Mouse (Mus musculus): ENCODE measurements at regions not wholly inside any gene's neighbourhood (a gene's known extent, or its start where the extent isn't known, plus 50 kb on each side); places are given as distances from the start of the nearest gene placed in this dataset.

GRCm38 (mm10) chr8:87131716-87132115, 246.7 kb upstream of the N4bp1 start:
- no peak overlapping the region for H3K27ac ChIP-seq (ENCODE audit: insufficient read depth, low read depth, low read length)
- 83% methylated on average over 3 of the region's 3 CpGs for WGBS
- no peaks in the 10 kb centered on the region for H3K27me3 ChIP-seq (replicated peaks; ENCODE audit: control insufficient read depth, insufficient read depth, low read length)
- TF ChIP-seq CTCF (conservative IDR thresholded peaks at IDR 0.05; ENCODE audit: insufficient read depth, insufficient read length, low read depth, low read length) (no peak), POLR2A (IDR thresholded peaks at IDR 0.05; ENCODE audit: low read depth, low read length) (no peak)
- DNase-seq, result no peak
- H3K4me3 ChIP-seq (ENCODE audit: insufficient read depth, low read depth, low read length), result no peak overlapping the region
- no peaks in the 10 kb centered on the region for H3K36me3 ChIP-seq (ENCODE audit: control insufficient read depth, insufficient read depth, low read length)
- no peaks in the 10 kb centered on the region for H3K4me1 ChIP-seq (ENCODE audit: control insufficient read depth, insufficient read depth, low read length)

GRCm38 (mm10) chr8:87130691-87131090, 245.6 kb upstream of the N4bp1 start:
- Histone ChIP-seq H3K4me1 (ENCODE audit: control insufficient read depth, insufficient read depth, low read length) (no peaks in the 10 kb centered on the region), H3K27ac (ENCODE audit: insufficient read depth, low read depth, low read length) (peak overlapping the region; percentile 4; the same call in 1 of the 2 replicates), H3K27me3 (replicated peaks; ENCODE audit: control insufficient read depth, insufficient read depth, low read length) (no peaks in the 10 kb centered on the region), H3K36me3 (ENCODE audit: control insufficient read depth, insufficient read depth, low read length) (no peaks in the 10 kb centered on the region), H3K4me3 (ENCODE audit: insufficient read depth, low read depth, low read length) (no peak overlapping the region)
- WGBS, result 45% methylated on average over 3 of the region's 3 CpGs
- peak; percentile 74 for DNase-seq
- no peak for TF ChIP-seq CTCF (conservative IDR thresholded peaks at IDR 0.05; ENCODE audit: insufficient read depth, insufficient read length, low read depth, low read length)
- no peak for TF ChIP-seq POLR2A (IDR thresholded peaks at IDR 0.05; ENCODE audit: low read depth, low read length)

GRCm38 (mm10) chr8:87128593-87128992, 243.5 kb upstream of the N4bp1 start:
- H3K4me1 ChIP-seq (ENCODE audit: control insufficient read depth, insufficient read depth, low read length), result no peaks in the 10 kb centered on the region
- H3K36me3 ChIP-seq (ENCODE audit: control insufficient read depth, insufficient read depth, low read length), result no peaks in the 10 kb centered on the region
- no peak overlapping the region for H3K27ac ChIP-seq (ENCODE audit: insufficient read depth, low read depth, low read length)
- no peak for TF ChIP-seq CTCF (conservative IDR thresholded peaks at IDR 0.05; ENCODE audit: insufficient read depth, insufficient read length, low read depth, low read length)
- TF ChIP-seq POLR2A (IDR thresholded peaks at IDR 0.05; ENCODE audit: low read depth, low read length), result no peak
- H3K4me3 ChIP-seq (ENCODE audit: insufficient read depth, low read depth, low read length), result no peak overlapping the region
- 80% methylated on average over 4 of the region's 4 CpGs for WGBS
- no peak for DNase-seq
- no peaks in the 10 kb centered on the region for H3K27me3 ChIP-seq (replicated peaks; ENCODE audit: control insufficient read depth, insufficient read depth, low read length)

GRCm38 (mm10) chr8:87116190-87116765, 231.2 kb upstream of the N4bp1 start:
- H3K27me3 ChIP-seq (replicated peaks; ENCODE audit: control insufficient read depth, insufficient read depth, low read length), result no peaks in the 10 kb centered on the region
- DNase-seq, result no peak
- H3K4me1 ChIP-seq (ENCODE audit: control insufficient read depth, insufficient read depth, low read length), result no peaks in the 10 kb centered on the region
- H3K36me3 ChIP-seq (ENCODE audit: control insufficient read depth, insufficient read depth, low read length), result no peaks in the 10 kb centered on the region
- H3K4me3 ChIP-seq (ENCODE audit: insufficient read depth, low read depth, low read length), result no peak overlapping the region
- WGBS, result 44% methylated on average over 14 of the region's 14 CpGs
- TF ChIP-seq POLR2A (IDR thresholded peaks at IDR 0.05; ENCODE audit: low read depth, low read length), result no peak
- no peak for TF ChIP-seq CTCF (conservative IDR thresholded peaks at IDR 0.05; ENCODE audit: insufficient read depth, insufficient read length, low read depth, low read length)
- no peak overlapping the region for H3K27ac ChIP-seq (ENCODE audit: insufficient read depth, low read depth, low read length)

GRCm38 (mm10) chr8:87112355-87112754, 227.3 kb upstream of the N4bp1 start:
- WGBS, result 64% methylated on average over 7 of the region's 7 CpGs
- Histone ChIP-seq H3K4me3 (ENCODE audit: insufficient read depth, low read depth, low read length) (no peak overlapping the region), H3K27me3 (replicated peaks; ENCODE audit: control insufficient read depth, insufficient read depth, low read length) (no peaks in the 10 kb centered on the region), H3K4me1 (ENCODE audit: control insufficient read depth, insufficient read depth, low read length) (no peaks in the 10 kb centered on the region), H3K36me3 (ENCODE audit: control insufficient read depth, insufficient read depth, low read length) (no peaks in the 10 kb centered on the region), H3K27ac (ENCODE audit: insufficient read depth, low read depth, low read length) (no peak overlapping the region)
- DNase-seq, result no peak
- TF ChIP-seq CTCF (conservative IDR thresholded peaks at IDR 0.05; ENCODE audit: insufficient read depth, insufficient read length, low read depth, low read length) (no peak), POLR2A (IDR thresholded peaks at IDR 0.05; ENCODE audit: low read depth, low read length) (no peak)

GRCm38 (mm10) chr8:87105106-87105505, 220.0 kb upstream of the N4bp1 start:
- H3K27me3 ChIP-seq (replicated peaks; ENCODE audit: control insufficient read depth, insufficient read depth, low read length), result no peaks in the 10 kb centered on the region
- 37% methylated on average over 7 of the region's 7 CpGs for WGBS
- no peak overlapping the region for H3K27ac ChIP-seq (ENCODE audit: insufficient read depth, low read depth, low read length)
- H3K4me3 ChIP-seq (ENCODE audit: insufficient read depth, low read depth, low read length), result no peak overlapping the region
- no peak for DNase-seq
- H3K36me3 ChIP-seq (ENCODE audit: control insufficient read depth, insufficient read depth, low read length), result no peaks in the 10 kb centered on the region
- TF ChIP-seq POLR2A (IDR thresholded peaks at IDR 0.05; ENCODE audit: low read depth, low read length) (no peak), CTCF (conservative IDR thresholded peaks at IDR 0.05; ENCODE audit: insufficient read depth, insufficient read length, low read depth, low read length) (no peak)
- H3K4me1 ChIP-seq (ENCODE audit: control insufficient read depth, insufficient read depth, low read length), result no peaks in the 10 kb centered on the region

GRCm38 (mm10) chr8:87095211-87095610, 210.2 kb upstream of the N4bp1 start:
- H3K27ac ChIP-seq (ENCODE audit: insufficient read depth, low read depth, low read length), result no peak overlapping the region
- no peak overlapping the region for H3K4me3 ChIP-seq (ENCODE audit: insufficient read depth, low read depth, low read length)
- TF ChIP-seq POLR2A (IDR thresholded peaks at IDR 0.05; ENCODE audit: low read depth, low read length) (no peak), CTCF (conservative IDR thresholded peaks at IDR 0.05; ENCODE audit: insufficient read depth, insufficient read length, low read depth, low read length) (no peak)
- no peak for DNase-seq
- no peaks in the 10 kb centered on the region for H3K36me3 ChIP-seq (ENCODE audit: control insufficient read depth, insufficient read depth, low read length)
- WGBS, result 41% methylated on average over 2 of the region's 2 CpGs
- H3K27me3 ChIP-seq (replicated peaks; ENCODE audit: control insufficient read depth, insufficient read depth, low read length), result no peaks in the 10 kb centered on the region
- no peaks in the 10 kb centered on the region for H3K4me1 ChIP-seq (ENCODE audit: control insufficient read depth, insufficient read depth, low read length)
